Mouse (Mus musculus) heart, postnatal 0 days (tissue): ENCODE results near the gene Vsir. TPM values are rescaled to one million over a fixed set of nuclear protein-coding genes. Genes with fewer than 3 reads are reported as not detected.

Experiments
- ATAC-seq: fragments of 200-750 bp; cut with Nextera tagmentation; 2 replicates; pipeline ENCODE4 v1.8.0; 2017; ENCODE audit warnings: low read depth, moderate number of reproducible peaks, moderate library complexity; ENCODE audit not compliant: insufficient read depth
- DNase-seq: peaks from one replicate; pipeline ENCODE4 v3.0.0-alpha.2; 2016; ENCODE audit warnings: low spot score
- H3K27ac ChIP-seq: fragments of 300-500 bp; sonication (generic); 2 replicates; pipeline ENCODE4 v1.5.1; 2014; ENCODE audit warnings: low read depth, mild to moderate bottlenecking
- H3K27me3 ChIP-seq: fragments of 300-500 bp; sonication (generic); 2 replicates; pipeline ENCODE4 v1.6.1; 2014; ENCODE audit warnings: low read length, mixed read lengths; ENCODE audit not compliant: control insufficient read depth, insufficient read depth
- H3K36me3 ChIP-seq: fragments of 300-500 bp; sonication (generic); replicated peaks from 2 replicates; pipeline ENCODE4 v1.6.1; 2014; ENCODE audit warnings: low read length, mixed read lengths; ENCODE audit not compliant: control insufficient read depth, insufficient read depth
- H3K4me1 ChIP-seq: fragments of 300-500 bp; sonication (generic); 2 replicates; pipeline ENCODE4 v1.6.1; 2014; ENCODE audit warnings: antibody characterized with exemption; ENCODE audit not compliant: control insufficient read depth, insufficient read depth
- H3K4me2 ChIP-seq: fragments of 300-500 bp; sonication (generic); 2 replicates; pipeline ENCODE4 v1.6.1; 2014; ENCODE audit warnings: low read depth, mild to moderate bottlenecking, low read length, moderate library complexity
- H3K4me3 ChIP-seq: fragments of 300-500 bp; sonication (generic); 2 replicates; pipeline ENCODE4 v1.5.1; 2014; ENCODE audit warnings: low read depth, low read length
- H3K9ac ChIP-seq: fragments of 300-500 bp; sonication (generic); replicated peaks from 2 replicates; pipeline ENCODE4 v1.6.1; 2014; ENCODE audit warnings: low read depth, low read length, mixed read lengths
- H3K9me3 ChIP-seq: fragments of 300-500 bp; sonication (generic); replicated peaks from 2 replicates; pipeline ENCODE4 v1.6.1; 2016; ENCODE audit warnings: low read length; ENCODE audit not compliant: control insufficient read depth
- CTCF ChIP-seq: IDR thresholded peaks from 2 replicates; pipeline ENCODE4 v1.5.1; 2016; ENCODE audit warnings: antibody characterized with exemption, control low read depth, low read depth
- EP300 ChIP-seq: IDR thresholded peaks from 2 replicates; pipeline ENCODE4 v1.6.1; 2016; ENCODE audit warnings: antibody characterized with exemption, low read depth
- WGBS: fragments of 180-500 bp; shearing (Covaris S2); extraction: QIAGEN DNeasy Blood & Tissue Kit; methylation state at CpG from one replicate; pipeline ENCODE4 v1.1.7; 2014; 5-methylcytosine and 5-hydroxymethylcytosine counted together
- polyA plus RNA-seq: library from polyadenylated mRNA; unstranded; fragments of >200 nt; fragmentation: Nextera tagmentation; extraction: Ambion mirVana; gene quantifications from 2 replicates; pipeline ENCODE4 v1.2.1, GENCODE M21; 2015
- total RNA-seq: library from RNA; depleted of rRNA; stranded (reverse); fragments of >200 nt; gene quantifications from 2 replicates; pipeline ENCODE4 v1.2.3, GENCODE M21; 2014; ENCODE audit warnings: low replicate concordance

Vsir gene
- total and polyA plus RNA-seq, 2 experiments from 2014 or later: 4.6 to 117 TPM

- DNase-seq (no peak), ATAC-seq (no peak)
- H3K4me2 ChIP-seq: no peak overlapping the region
- H3K4me3 ChIP-seq: no peak overlapping the region
- TF ChIP-seq EP300: no peak
- no peak for TF ChIP-seq CTCF
- no peaks in the 10 kb centered on the region for H3K27me3 ChIP-seq
- H3K9ac ChIP-seq: no peak overlapping the region
- WGBS: 79% methylated on average over 16 of the region's 16 CpGs
- H3K36me3 ChIP-seq: no peaks in the 10 kb centered on the region
- H3K4me1 ChIP-seq: peaks cover 3% of the 10 kb centered on the region; the same call in 1 of the 2 replicates
- H3K9me3 ChIP-seq: no peaks in the 10 kb centered on the region
- no peak overlapping the region for H3K27ac ChIP-seq
Measured at GRCm38 (mm10) chr10:60376704-60377103, 30.1 kb downstream of the Vsir start.

- no peaks in the 10 kb centered on the region for H3K4me1 ChIP-seq
- H3K4me2 ChIP-seq: no peak overlapping the region
- no peaks in the 10 kb centered on the region for H3K27me3 ChIP-seq
- H3K36me3 ChIP-seq: no peaks in the 10 kb centered on the region
- TF ChIP-seq EP300 (no peak), CTCF (no peak)
- no peak for ATAC-seq
- no peaks in the 10 kb centered on the region for H3K9me3 ChIP-seq
- no peak for DNase-seq
- 72% methylated on average over 9 of the region's 9 CpGs for WGBS
- peak overlapping the region; percentile 32 for H3K27ac ChIP-seq
- H3K4me3 ChIP-seq: no peak overlapping the region
- no peak overlapping the region for H3K9ac ChIP-seq
Measured at GRCm38 (mm10) chr10:60379419-60379957, 32.8 kb downstream of the Vsir start.

GRCm38 (mm10) chr10:60380229-60380628 lies 33.6 kb downstream of the Vsir start:
- H3K27ac ChIP-seq: peak overlapping the region; percentile 32
- ATAC-seq: peak; percentile 38; the same call in 1 of the 2 replicates

GRCm38 (mm10) chr10:60381142-60381925 lies 34.7 kb downstream of the Vsir start:
- no peak overlapping the region for H3K4me2 ChIP-seq
- no peaks in the 10 kb centered on the region for H3K9me3 ChIP-seq
- no peak overlapping the region for H3K9ac ChIP-seq
- TF ChIP-seq EP300 (no peak), CTCF (no peak)
- WGBS: 65% methylated on average over 10 of the region's 10 CpGs
- ATAC-seq: no peak
- H3K4me1 ChIP-seq: no peaks in the 10 kb centered on the region
- no peak overlapping the region for H3K4me3 ChIP-seq
- H3K27ac ChIP-seq: no peak overlapping the region; the same call in 1 of the 2 replicates
- no peaks in the 10 kb centered on the region for H3K27me3 ChIP-seq
- DNase-seq: no peak
- no peaks in the 10 kb centered on the region for H3K36me3 ChIP-seq

More at GRCm38 (mm10) chr10:60380229-60380628, 33.6 kb downstream of the Vsir start:
- Histone ChIP-seq H3K9ac (no peak overlapping the region), H3K9me3 (no peaks in the 10 kb centered on the region), H3K36me3 (no peaks in the 10 kb centered on the region), H3K4me1 (no peaks in the 10 kb centered on the region), H3K4me2 (no peak overlapping the region), H3K27me3 (no peaks in the 10 kb centered on the region), H3K4me3 (no peak overlapping the region)
- DNase-seq: no peak
- TF ChIP-seq EP300 (no peak), CTCF (no peak)
- 42% methylated on average over 3 of the region's 3 CpGs for WGBS

- no peak overlapping the region for H3K4me3 ChIP-seq
- H3K9ac ChIP-seq: no peak overlapping the region
- no peaks in the 10 kb centered on the region for H3K36me3 ChIP-seq
- H3K4me1 ChIP-seq: peaks cover 5% of the 10 kb centered on the region; the same call in 1 of the 2 replicates
- H3K27me3 ChIP-seq: no peaks in the 10 kb centered on the region
- no peak overlapping the region for H3K27ac ChIP-seq
- H3K4me2 ChIP-seq: no peak overlapping the region
- no peaks in the 10 kb centered on the region for H3K9me3 ChIP-seq
- no peak for TF ChIP-seq CTCF
- no peak for TF ChIP-seq EP300
- 74% methylated on average over 2 of the region's 2 CpGs for WGBS
- DNase-seq: no peak
- ATAC-seq: no peak
Measured at GRCm38 (mm10) chr10:60388332-60388731, 41.7 kb downstream of the Vsir start.
